Mouse (Mus musculus): ENCODE data around the gene Fcrl5. TPM values are rescaled to one million over a fixed set of nuclear protein-coding genes. Genes with fewer than 3 reads are reported as not detected.

Gene Fcrl5
- total and polyA plus RNA-seq, 3 experiments, result 0.11 TPM; not detected in 2

DNA sequence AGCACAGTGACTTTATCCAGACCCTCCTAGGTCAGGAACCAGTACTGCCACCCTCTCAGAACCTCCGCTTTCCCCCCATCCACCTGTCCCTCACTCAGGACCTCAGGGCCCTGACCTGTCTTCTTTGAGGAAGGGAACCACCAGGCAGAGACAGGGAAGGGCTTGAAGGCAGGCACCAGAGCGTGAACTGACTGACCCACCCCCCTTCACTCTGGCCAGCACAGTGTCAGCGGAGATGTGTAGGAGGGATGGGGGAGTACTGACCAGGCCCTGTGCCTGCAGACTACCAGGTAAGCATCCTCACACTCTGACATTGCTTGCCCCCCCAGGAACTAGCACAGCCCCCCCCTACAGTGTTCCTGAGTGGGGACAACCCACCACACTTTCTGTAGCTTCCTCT, 110.0 kb downstream of the Fcrl5 start:
- ATAC-seq (ENCODE audit: extremely low read depth, insufficient number of reproducible peaks, low FRiP score, poor library complexity, severe bottlenecking), result no peak
- DNase-seq (ENCODE audit: low spot score), result no peak

GRCm38 (mm10) chr3:87546291-87546721, 110.7 kb downstream of the Fcrl5 start:
- H3K9me3 ChIP-seq (replicated peaks), result no peaks in the 10 kb centered on the region
- TF ChIP-seq TAL1 (conservative IDR thresholded peaks at IDR 0.05; ENCODE audit: low read depth, low read length), result no peak
- TF ChIP-seq GATA1 (IDR thresholded peaks at IDR 0.05; ENCODE audit: borderline replicate concordance, low read length), result no peak
- TF ChIP-seq POLR2AphosphoS5 (IDR thresholded peaks at IDR 0.05; ENCODE audit: insufficient replicate concordance, low read depth, low read length), result no peak
- no peak for TF ChIP-seq GATA2 (IDR thresholded peaks at IDR 0.05; ENCODE audit: borderline replicate concordance, low read depth, low read length)
- no peak for TF ChIP-seq CTCF (IDR thresholded peaks at IDR 0.05; ENCODE audit: low read depth, low read length)
- peaks cover 47% of the 10 kb centered on the region for H3K27me3 ChIP-seq (ENCODE audit: insufficient read depth, low read length)
- H3K4me1 ChIP-seq (ENCODE audit: insufficient read depth, low read depth, low read length), result no peaks in the 10 kb centered on the region
- DNase-seq (ENCODE audit: low spot score), result no peak
- peaks cover 15% of the 10 kb centered on the region for H3K36me3 ChIP-seq (replicated peaks)
- no peak overlapping the region for H3K4me3 ChIP-seq (ENCODE audit: low read depth, low read length)
- no peak for ATAC-seq (ENCODE audit: extremely low read depth, insufficient number of reproducible peaks, low FRiP score, poor library complexity, severe bottlenecking)

More for the DNA sequence above, 110.0 kb downstream of the Fcrl5 start:
- H3K27me3 ChIP-seq (ENCODE audit: insufficient read depth, low read length), result peaks cover 41% of the 10 kb centered on the region
- H3K36me3 ChIP-seq (replicated peaks), result peaks cover 23% of the 10 kb centered on the region
- no peaks in the 10 kb centered on the region for H3K4me1 ChIP-seq (ENCODE audit: insufficient read depth, low read depth, low read length)
- H3K9me3 ChIP-seq (replicated peaks), result no peaks in the 10 kb centered on the region
- H3K4me3 ChIP-seq (ENCODE audit: low read depth, low read length), result no peak overlapping the region
- TF ChIP-seq GATA2 (IDR thresholded peaks at IDR 0.05; ENCODE audit: borderline replicate concordance, low read depth, low read length), result no peak
- TF ChIP-seq POLR2AphosphoS5 (IDR thresholded peaks at IDR 0.05; ENCODE audit: insufficient replicate concordance, low read depth, low read length), result no peak
- TF ChIP-seq TAL1 (conservative IDR thresholded peaks at IDR 0.05; ENCODE audit: low read depth, low read length), result no peak
- TF ChIP-seq CTCF (IDR thresholded peaks at IDR 0.05; ENCODE audit: low read depth, low read length), result no peak
- no peak for TF ChIP-seq GATA1 (IDR thresholded peaks at IDR 0.05; ENCODE audit: borderline replicate concordance, low read length)

DNA sequence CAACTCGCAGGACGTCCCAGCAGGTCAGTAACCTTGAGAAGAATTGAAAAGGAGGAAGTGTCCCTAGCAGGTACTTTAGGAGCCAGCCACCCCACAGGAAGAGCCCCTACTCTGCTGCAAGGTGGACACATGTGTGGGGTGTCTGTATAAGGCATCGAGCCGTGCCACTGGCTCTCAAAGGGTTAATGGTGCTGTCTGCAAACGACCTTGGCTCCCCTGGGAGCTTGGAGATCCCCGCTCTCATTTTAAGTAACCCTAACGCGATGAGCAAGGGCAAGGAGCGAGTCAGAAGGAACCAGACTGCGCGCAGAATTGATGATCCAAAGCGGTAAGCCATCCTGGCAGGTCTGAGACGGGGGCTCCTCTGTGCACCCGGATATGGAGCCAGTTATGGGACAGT, 114.3 kb downstream of the Fcrl5 start:
- ATAC-seq (ENCODE audit: extremely low read depth, insufficient number of reproducible peaks, low FRiP score, poor library complexity, severe bottlenecking) (no peak), DNase-seq (ENCODE audit: low spot score) (no peak)
- Histone ChIP-seq H3K4me1 (ENCODE audit: insufficient read depth, low read depth, low read length) (no peaks in the 10 kb centered on the region), H3K36me3 (replicated peaks) (no peaks in the 10 kb centered on the region), H3K9me3 (replicated peaks) (no peaks in the 10 kb centered on the region), H3K27me3 (ENCODE audit: insufficient read depth, low read length) (peaks cover 56% of the 10 kb centered on the region), H3K4me3 (ENCODE audit: low read depth, low read length) (no peak overlapping the region)
- TF ChIP-seq TAL1 (conservative IDR thresholded peaks at IDR 0.05; ENCODE audit: low read depth, low read length) (no peak), GATA1 (IDR thresholded peaks at IDR 0.05; ENCODE audit: borderline replicate concordance, low read length) (no peak), POLR2AphosphoS5 (IDR thresholded peaks at IDR 0.05; ENCODE audit: insufficient replicate concordance, low read depth, low read length) (no peak), CTCF (IDR thresholded peaks at IDR 0.05; ENCODE audit: low read depth, low read length) (no peak), GATA2 (IDR thresholded peaks at IDR 0.05; ENCODE audit: borderline replicate concordance, low read depth, low read length) (no peak)

Other genes starting within 250 kb of the Fcrl5 start
- gene Fcrls, start 172.0 kb upstream of the Fcrl5 start, total RNA-seq (2014; fragmentation: Nextera tagmentation), result not detected in 2 replicates
- not detected in 2 replicates for gene Fcrls, start 172.0 kb upstream of the Fcrl5 start, total RNA-seq (2017)
- not detected in 2 replicates for gene Fcrls, start 172.0 kb upstream of the Fcrl5 start, polyA plus RNA-seq (2012)
- not detected in 2 replicates for gene Cd5l, start 77.9 kb upstream of the Fcrl5 start, total RNA-seq (2014; fragmentation: Nextera tagmentation)
- 0.11 TPM in 1 of 2 replicates, not detected in the other for gene Cd5l, start 77.9 kb upstream of the Fcrl5 start, total RNA-seq (2017)
- gene Cd5l, start 77.9 kb upstream of the Fcrl5 start, polyA plus RNA-seq (2012), result not detected in 2 replicates
- not detected in 2 replicates for gene Fcrl1, start 59.4 kb upstream of the Fcrl5 start, total RNA-seq (2014; fragmentation: Nextera tagmentation)
- gene Fcrl1, start 59.4 kb upstream of the Fcrl5 start, total RNA-seq (2017), result 0.06 and 0.33 TPM in 2 replicates
- gene Fcrl1, start 59.4 kb upstream of the Fcrl5 start, polyA plus RNA-seq (2012), result not detected in 2 replicates
- gene Etv3, start 89.6 kb downstream of the Fcrl5 start, total RNA-seq (2014; fragmentation: Nextera tagmentation), result 12.2 and 13.6 TPM in 2 replicates
- gene Etv3, start 89.6 kb downstream of the Fcrl5 start, total RNA-seq (2017), result 12.4 and 16.6 TPM in 2 replicates
- 12.6 and 15.7 TPM in 2 replicates for gene Etv3, start 89.6 kb downstream of the Fcrl5 start, polyA plus RNA-seq (2012)
- gene Arhgef11, start 181.8 kb downstream of the Fcrl5 start, total RNA-seq (2014; fragmentation: Nextera tagmentation), result 11.4 and 14.4 TPM in 2 replicates
- 9.4 and 14.5 TPM in 2 replicates for gene Arhgef11, start 181.8 kb downstream of the Fcrl5 start, total RNA-seq (2017)
- gene Arhgef11, start 181.8 kb downstream of the Fcrl5 start, polyA plus RNA-seq (2012), result 3.2 and 5.1 TPM in 2 replicates